Mouse (Mus musculus) left cerebral cortex, adult 8-10 months (tissue): ENCODE measurements at regions not wholly inside any gene's neighbourhood (a gene's known extent, or its start where the extent isn't known, plus 50 kb on each side); places are given as distances from the start of the nearest gene placed in this dataset.

ENCODE experiments used
- DNase-seq, 2 experiments: peaks; one replicate each; pipeline ENCODE4 v3.0.0; 2022; ENCODE audit warnings: low spot score in 2 of 2

DNA sequence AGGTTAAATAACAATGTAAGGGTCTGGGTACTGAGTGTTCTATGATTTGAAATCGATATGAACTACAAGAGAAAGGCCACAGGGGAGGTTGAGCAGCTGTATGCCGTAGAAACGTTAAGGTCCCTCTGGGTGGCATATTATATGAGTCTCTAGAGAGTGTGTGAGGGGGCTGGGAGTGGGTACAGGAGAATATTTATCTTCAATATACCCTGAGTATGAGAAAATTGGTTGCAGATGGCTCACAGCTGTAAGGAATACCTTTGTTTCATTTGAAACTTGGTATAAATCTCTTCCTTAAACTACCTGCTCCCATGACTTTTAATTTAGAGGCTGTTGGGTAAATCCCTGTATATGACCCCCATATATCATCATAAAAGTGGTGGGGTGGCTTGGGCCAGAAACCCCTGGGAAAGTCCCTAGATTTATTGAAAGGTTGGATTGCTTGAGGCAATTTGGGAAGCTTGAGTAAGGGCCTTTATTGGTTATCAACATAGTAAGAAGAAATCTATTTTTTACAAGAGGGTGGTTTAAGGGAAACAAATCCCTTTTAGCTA is 128.7 kb upstream of the Prkg2 start:
- no peak for DNase-seq

DNA sequence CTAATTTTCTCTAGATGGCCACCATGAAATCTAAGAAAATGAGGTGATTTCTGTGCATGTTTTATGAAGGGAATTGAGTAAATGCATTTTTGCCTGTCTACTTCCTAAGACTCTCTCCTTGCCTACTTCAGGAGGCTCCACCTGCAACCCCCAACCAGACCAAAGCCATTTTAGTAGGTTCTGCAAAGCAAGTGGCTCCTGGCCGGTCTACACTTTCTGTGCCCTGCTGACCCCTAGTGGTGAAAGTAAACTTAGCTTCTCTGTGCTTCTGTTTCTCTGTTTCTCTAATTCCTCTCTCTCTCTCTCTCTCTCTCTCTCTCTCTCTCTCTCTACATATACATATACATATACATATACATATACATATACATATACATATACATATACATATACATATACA is 120.8 kb upstream of the Prkg2 start:
- DNase-seq = peak; percentile 5 to 10

DNA sequence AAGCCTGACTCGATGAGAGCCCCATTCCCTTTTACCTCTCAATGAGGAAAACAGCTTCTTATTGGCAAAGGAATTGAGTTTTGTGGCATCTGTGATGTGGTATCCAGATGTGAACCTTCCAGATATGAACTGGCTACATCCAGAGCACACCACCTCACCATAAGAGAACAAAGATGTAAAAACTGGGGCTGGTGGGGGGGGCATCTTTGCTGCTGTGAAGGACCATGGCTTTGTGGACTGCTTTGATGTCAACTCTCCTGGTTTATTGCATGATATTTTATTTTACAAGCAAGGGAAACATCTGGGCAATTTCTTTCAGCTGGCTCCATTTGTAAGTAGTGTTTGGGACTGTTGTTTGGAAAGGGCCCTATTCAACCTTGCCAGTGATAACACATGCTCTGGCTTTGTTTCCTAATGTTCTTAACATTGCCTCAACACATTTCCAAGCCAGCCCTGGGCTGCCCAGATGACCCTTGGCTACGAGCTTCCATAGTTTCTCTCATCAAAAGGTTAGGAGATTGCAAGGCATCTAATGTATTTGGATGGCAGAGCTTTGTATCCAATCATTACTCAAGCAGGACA is 116.2 kb upstream of the Prkg2 start:
- no peak for DNase-seq

DNA sequence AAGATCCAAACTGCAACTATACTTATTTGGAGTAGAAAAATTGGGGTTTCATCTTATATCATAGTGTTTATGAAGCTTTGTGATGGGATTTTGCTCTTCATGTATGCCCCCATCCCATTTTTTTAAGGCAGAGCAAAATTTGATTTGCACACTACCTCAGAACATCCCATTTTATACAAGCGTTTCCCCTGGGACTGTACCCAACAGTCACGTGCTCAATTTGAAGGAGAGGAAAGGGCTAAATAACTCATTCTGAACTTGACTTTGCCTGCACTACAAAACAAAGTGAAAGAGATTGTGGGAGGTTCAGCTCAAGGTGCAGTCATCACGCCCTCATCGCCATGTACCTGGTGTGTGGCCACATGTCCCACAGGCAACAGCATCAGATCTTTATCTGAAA is 115.1 kb upstream of the Prkg2 start:
- no peak for DNase-seq

DNA sequence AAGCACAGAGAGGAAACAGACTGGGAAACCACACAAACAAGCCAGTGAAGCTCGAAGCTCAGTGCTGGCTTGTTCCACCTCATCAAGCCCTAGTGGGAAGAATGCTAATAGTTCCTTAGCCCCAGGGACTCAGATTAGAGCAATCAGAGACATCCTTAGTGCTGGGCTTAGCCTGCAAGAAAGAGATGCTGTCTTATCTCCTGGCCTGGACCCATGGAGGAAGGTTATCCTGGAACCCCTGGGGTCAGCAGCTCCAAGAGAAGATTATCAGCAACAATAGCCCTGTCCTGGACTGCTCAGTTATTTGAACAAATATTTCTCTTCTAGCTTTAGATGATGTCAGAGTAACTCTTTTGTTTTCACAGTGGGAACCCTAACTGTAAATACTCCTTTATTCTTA is 112.8 kb upstream of the Prkg2 start:
- DNase-seq = no peak

DNA sequence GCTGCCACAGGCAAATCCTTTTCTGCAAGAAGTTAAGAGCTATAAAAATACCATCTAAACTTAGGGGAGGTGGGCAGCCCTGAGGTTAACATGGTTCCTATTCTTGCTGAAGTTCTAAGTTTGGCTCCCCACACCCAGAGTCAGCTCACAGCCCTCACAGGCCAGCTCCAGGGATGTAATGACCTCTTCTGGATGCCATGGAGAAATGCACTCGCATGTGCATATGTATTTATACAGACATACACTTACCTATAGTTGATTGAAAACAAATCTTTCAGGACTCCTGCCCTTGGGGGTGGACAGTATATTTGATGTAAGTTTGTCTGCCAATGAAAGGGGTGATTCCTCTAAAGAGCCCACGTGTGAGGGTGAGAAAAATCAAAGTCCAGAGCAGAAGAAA is 95.5 kb upstream of the Prkg2 start:
- no peak for DNase-seq

DNA sequence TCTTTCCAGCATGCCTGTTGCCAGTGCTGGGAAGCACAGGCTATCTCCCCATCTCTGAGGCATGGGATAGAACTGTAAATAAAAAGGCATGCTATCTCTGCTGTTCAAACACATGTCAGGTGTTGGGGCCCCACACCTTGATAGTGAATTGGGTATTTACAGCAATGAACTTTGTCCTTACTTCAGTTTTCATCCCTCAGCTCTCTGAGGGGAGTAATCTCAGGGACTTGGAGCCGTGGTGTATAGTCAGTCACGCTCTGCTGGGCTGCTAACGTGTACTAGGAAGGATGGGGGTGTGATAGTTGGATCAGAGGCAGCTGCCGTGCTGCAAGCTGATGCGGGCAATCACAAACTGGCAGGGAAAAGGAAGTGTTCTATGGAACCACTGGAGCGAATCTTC is 91.5 kb upstream of the Prkg2 start:
- no peak for DNase-seq

DNA sequence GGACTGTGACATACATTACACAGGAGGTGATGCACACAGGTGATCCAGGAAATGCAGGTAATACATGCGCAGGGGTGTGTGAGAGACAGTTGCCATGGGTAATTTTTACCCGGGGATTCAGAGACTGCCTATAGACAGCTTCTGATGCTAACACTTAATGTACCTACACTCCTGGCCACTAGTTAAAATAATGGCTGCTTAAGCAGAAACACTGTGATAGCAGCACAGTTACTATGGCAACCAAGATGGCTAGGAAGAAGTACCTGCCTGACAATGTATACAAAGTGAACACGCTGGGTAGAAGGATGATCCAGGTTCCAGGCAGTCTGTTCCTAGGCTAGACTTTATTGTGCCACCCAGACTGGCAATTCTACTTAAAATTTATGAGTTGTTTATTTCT is 88.3 kb upstream of the Prkg2 start:
- DNase-seq = no peak

DNA sequence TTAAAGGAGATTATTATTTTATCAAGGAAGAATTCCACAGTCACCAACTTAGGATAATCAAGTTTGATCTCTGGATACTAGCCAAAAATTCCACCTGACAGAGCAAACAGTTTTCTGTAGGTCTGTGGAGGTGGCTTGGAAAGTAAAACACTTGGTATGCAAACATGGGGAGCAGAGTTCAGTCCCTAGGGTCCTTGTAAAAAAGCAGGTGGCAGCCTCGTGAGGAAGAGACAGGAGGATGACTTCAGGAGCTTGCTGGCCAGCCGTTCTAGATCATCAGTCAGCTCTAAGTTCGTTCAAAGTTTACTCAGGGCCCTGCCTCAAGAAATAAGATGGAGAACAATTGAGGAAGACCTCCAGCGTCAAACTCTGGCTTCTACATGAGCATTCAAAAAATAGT is 74.6 kb upstream of the Prkg2 start:
- DNase-seq = no peak

DNA sequence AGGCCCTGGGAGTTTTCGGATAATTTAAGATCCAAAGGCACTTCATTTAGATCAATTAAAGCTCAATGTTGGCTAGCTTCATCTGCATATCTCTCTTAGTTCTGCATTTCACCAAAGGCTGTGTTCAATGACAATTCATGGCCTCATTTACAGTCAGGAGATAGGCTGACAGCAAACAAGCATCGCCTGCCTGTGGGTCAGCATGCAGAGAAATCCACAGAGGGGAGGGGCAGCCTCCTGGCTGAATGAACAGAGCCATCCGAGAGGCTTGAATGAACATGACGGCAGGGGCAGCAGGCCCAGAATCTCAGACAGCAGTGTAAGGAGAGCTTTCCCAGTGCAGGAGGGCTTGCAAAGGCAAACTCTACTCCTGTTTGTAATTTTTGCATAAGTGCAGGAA is 74.1 kb upstream of the Prkg2 start:
- no peak for DNase-seq

DNA sequence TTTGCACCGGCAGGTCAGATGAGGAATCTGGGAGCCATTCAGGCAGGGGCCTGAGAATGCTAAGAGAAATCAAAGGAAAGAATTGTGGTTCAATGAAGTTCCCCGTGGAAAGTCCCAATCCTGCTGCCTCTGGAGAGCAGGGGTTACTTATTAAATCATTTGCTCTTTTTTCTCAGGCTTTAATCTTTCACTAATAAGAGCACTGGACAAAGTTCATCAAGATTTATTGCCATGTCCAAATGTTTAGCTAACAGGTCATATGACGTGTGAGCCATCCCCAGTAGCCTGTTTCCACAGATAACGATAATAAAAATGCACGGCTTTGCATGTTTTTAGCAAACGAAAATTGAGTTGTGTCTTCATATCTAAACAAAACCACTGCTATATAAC is 62.6 kb upstream of the Prkg2 start:
- no peak for DNase-seq

DNA sequence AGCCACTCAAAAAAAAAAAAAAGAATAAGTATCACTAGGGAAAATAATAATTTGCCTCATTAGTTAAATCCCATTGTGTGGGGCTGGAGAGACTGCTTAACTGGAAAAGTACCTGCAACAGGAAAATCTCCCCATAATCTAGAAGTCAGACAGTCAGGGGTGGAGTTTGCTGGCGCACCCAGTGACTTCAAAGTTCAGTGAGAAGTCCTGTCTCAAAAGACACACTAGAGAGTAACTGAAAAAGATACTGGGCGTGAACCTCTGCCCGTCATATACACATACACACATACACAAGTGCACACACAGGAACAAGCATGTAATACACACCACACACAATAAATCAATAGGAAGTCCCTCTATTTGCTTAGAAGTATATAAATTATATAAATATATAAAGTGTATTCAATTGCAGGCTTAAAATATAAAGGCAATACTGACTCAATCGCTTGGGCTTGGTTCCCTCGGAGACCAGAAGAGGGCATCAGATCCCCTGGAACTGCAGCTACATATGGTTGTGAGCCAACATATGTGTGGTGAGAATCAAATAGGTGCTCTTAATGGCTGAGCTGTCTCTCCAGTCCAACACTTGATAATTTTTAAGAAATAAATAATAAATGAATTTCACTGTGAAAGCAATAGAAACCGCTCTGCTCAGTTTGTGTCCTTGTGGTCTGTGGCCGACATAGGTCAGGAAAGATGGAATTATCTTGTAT is 62.0 kb upstream of the Prkg2 start:
- no peak for DNase-seq
